Mouse (Mus musculus) megakaryocyte-erythroid progenitor cell, adult 5-6 weeks (primary cell): ENCODE data around the gene Smim12. TPM values are rescaled to one million over a fixed set of nuclear protein-coding genes. Genes with fewer than 3 reads are reported as not detected.

Experiments
- ATAC-seq: replicated peaks from 2 replicates; pipeline ENCODE4 v1.8.0; 2016; ENCODE audit warnings: mild to moderate bottlenecking, inconsistent platforms; ENCODE audit not compliant: severe bottlenecking, poor library complexity, low FRiP score, low TSS enrichment
- total RNA-seq, 2 experiments: library from RNA; stranded (forward) in 1 of 2; stranded (reverse) in 1 of 2; fragments of 200-1000, 215-1000 nt in 1 of 2; fragments of >200 nt in 1 of 2; fragmentation: Nextera tagmentation in 1 of 2; gene quantifications; 2 replicates each; pipeline ENCODE4 v1.2.3; 2014 to 2017

Smim12 gene
- total RNA-seq (2014; fragmentation: Nextera tagmentation), result 22.7 and 25.5 TPM in 2 replicates
- 28.9 and 29.2 TPM in 2 replicates for total RNA-seq (2017)

GRCm38 (mm10) chr4:127243552-127243951, at the start of gene Smim12:
Smim12 (plus strand) TSS chr4:127243784.
- peak; percentile 98 for ATAC-seq

DNA sequence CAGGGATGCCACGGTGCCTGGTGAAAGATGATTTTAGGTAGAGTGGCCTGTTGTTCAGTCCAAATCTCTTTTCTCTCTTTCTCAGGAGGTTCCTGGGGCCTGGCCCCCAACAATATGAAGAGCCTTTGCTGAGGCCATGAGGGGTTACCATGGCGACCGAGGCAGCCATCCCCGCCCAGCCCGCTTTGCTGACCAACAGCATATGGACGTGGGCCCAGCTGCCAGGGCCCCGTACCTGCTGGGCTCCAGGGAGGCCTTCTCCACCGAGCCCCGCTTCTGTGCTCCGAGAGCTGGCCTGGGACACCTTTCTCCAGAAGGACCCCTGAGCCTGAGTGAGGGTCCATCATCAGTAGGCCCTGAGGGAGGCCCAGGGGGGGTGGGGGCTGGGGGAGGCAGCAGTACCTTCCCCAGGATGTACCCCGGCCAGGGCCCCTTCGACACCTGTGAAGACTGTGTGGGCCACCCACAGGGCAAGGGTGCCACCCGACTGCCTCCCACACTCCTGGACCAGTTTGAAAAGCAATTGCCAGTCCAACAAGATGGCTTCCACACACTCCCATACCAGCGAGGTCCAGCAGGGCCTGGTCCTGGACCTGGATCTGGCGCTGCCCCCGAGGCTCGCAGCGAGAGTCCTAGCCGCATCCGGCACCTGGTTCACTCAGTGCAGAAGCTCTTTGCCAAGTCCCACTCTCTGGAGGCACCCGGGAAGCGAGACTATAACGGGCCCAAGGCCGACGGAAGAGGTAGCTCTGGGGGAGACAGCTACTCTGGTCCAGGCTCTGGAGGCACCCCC, 48.9 kb upstream of the Smim12 start:
- ATAC-seq, result no peak

DNA sequence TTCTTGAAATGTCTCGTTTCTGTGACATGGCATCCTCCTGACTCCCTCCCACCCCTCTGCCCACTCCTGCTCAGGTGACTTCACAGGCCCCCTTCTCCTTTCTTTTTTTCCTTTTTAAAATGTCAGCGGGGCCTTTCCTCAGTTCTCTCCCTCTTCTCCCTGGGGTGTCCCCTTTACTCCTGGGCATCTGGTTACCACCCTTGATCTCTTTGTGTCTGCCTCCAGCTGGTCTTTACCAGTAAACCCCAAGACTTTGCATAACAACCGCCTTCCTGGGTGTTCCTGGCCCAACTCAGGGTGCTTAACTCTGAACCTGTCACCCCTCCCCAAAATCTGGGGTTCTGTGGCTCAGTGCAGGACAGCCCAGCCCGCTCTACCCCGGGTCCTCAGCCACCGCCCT, 45.0 kb upstream of the Smim12 start:
- no peak for ATAC-seq

GRCm38 (mm10) chr4:127199406-127199805, 44.2 kb upstream of the Smim12 start:
- ATAC-seq, result no peak

DNA sequence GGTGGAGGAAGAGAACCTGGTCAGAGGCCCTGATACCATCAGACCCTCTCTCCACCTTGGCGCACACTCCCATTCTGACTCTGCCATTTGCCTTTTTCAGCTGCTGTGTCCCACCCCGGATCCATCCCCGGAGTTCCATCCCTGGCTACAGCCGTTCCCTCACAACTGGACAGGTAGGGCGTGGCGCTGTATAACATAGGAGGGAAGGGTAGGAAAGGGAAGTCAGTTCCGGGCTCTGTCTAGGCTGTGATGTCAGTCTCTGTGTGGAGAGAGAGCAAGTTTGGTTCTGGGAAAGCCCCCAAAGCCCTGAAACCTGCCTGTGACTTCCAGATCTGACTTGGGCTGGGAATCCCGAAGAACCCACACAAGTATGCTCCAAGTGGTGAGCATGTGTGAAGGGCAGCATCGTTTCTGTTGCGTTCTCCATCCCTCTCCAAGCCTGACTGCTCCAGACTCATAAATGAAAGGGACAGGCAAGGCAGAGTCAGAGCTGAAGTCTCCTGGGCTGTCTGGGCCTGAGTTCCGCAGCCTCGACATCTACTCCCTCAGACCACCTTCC, 43.3 kb upstream of the Smim12 start:
- no peak for ATAC-seq

DNA sequence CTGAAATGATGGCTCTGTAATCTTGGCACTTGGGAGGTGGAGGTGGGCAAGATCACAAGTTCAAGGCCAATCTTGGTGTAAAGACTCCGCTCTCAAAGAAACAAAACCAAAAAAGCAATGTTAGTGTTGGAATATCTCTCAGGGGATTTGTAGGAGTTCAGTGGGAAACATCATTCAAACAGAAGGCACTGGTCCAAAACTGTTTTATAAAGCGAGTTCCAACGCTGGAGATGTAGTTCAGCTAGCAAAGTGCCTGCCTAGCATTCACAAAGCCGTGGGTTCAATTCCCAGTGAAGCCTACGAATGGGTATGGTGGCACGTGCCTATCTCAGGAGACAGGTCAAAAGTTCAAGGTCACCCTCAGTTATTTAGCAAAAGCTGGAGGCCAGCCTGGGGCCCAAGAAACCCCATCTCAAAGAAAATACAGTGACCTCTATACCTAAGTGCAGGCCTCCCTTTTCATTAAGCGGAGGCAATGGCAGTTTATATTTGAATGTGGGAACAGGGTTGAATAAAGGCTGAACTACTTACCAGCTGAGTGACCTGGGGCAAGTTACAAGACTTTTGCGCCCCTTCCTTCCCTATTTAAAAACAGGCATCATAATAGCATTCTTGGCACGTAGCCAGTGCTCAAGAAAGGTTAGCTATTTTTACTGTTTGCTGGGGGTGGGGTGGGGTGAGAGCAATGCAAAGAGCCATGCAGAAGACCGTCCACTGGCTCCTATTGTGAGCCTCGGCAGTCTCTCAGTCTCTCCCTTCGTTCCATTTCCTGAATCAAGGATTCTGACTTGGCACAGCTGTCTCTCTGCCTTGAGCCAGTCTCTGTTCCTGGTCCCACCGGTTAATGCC, 42.6 kb upstream of the Smim12 start:
- ATAC-seq, result no peak

DNA sequence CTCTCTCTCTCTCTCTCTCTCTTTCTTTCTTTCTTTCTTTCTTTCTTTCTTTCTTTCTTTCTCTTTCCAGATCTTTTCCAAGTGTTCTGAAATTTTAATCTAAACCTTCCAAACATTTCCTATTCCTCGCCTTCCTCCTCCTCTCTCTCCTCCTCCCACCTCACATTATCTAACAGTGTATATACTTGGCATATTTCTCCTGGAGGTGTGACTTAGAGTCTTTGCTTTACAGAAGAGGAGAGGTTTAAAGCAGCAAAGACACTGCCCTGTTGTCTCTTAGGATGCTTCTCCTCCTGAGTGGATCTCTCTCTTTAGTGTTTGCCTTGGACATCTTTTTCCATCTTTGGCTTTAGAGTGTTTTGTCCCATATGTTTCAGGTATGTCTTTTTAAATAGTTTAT, 40.5 kb upstream of the Smim12 start:
- ATAC-seq, result no peak

GRCm38 (mm10) chr4:127211318-127211717, 32.3 kb upstream of the Smim12 start:
- ATAC-seq, result no peak

DNA sequence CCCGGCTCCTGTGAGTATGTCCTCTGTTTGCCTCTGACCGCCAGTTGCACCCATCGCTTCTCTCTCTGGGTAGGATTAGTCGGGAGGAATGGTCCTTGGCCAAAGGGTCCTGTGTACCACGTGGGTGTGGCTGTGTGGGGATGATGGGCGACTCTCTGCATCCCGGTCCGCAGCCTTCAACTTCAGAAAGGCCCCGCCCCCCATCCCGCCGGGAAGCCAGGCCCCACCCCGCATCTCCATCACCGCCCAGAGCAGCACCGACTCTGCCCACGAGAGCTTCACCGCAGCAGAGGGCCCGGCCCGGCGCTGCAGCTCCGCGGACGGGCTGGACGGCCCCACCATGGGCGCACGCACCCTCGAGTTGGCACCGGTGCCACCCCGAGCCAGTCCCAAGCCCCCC, 29.1 kb upstream of the Smim12 start:
- ATAC-seq, result no peak

DNA sequence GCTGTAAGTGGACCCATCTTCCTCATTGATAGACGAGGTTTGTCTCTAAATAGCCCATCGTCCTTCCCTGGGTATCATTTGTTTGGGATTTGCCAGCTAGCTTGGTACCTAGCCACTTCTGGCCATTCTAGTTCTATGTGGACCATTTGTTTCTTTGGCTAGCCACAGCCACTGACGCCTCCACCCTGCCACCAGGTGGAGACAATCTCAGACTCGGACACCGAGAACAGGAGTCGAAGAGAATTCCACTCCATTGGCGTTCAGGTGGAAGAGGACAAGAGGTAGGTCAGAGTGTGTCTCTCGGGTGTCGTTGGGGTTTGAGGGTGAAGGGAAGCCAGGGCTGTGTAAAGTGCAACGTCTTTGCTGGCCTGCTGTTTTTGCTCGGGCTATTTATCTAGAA, 28.5 kb upstream of the Smim12 start:
- no peak for ATAC-seq

DNA sequence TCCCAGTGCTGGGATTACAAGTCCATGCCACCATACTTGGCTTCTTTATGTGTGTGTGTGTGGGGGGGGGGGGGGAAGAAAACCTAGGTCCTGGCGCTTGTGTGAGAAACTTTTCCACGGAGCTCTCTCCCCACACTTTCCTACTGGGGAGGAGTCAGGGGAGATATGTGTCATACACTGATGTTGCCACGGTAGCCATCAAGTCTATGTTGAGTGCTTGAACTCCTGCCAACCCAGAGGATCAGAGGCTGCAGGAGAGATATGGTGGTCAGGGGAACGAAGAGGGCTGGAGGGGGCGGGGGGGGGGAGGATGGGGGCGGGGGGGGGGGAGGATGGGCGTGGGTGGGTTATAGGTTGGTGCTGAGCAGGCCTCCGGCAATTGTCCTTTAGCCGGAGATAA, 27.8 kb upstream of the Smim12 start:
- ATAC-seq, result no peak

DNA sequence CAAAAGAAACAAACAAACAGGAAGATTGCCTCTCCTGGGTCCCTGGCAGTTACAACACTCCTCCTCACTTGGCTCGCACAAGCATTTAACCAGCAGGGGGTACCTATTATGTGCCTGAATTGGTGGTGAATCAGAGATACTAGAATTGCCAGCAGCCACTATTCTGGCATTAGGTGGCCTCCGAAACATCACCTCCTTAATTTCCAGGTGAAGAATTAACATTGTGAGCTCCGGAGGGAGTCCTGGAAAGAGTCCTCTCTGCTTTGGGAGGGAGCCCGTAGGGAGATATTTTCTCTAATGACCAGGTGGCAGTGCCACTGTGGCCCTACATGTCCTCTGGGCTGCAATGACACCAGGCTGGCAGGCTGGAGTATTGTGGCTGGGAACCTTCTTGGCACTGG, 27.3 kb upstream of the Smim12 start:
- ATAC-seq, result no peak

DNA sequence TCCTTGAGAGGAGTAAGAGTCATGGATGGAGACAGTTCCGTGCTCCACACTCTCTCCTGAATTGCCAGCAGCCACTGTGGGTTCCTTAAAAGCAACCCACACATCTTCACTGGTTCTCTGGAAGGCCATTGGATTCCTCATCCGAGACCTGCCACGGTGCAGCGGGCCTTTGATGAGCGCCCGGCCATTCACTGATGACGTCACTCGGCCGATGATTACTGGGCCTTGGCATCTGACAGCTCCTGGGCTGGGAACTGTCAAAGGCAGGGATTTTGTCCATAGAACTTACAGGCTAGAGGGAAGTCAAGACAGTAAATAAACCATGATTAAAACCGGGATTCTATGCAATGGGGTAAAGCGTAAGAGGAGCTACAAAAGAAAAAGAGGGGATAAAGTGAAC, 26.5 kb upstream of the Smim12 start:
- no peak for ATAC-seq

GRCm38 (mm10) chr4:127223291-127223690, 20.3 kb upstream of the Smim12 start:
- no peak for ATAC-seq

DNA sequence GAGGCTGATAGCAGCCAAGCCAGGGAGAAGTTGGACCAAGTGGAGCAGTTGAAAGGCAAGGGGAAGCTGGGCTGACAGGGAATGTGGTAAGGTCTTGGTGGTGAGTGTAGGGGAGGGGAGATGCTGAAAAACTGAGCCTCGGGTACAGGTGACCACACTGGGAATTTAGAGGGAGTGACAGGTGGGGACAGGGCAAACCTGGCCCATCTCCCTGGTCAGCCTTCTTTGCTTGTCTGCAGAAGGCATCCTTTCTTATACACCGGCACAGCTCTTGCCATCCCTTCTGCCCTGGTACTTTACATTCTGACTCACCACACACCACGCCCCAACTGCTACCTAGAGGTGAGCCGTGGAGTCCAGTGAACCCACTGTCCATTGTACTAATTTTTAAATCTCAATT, 19.8 kb upstream of the Smim12 start:
- ATAC-seq, result no peak

DNA sequence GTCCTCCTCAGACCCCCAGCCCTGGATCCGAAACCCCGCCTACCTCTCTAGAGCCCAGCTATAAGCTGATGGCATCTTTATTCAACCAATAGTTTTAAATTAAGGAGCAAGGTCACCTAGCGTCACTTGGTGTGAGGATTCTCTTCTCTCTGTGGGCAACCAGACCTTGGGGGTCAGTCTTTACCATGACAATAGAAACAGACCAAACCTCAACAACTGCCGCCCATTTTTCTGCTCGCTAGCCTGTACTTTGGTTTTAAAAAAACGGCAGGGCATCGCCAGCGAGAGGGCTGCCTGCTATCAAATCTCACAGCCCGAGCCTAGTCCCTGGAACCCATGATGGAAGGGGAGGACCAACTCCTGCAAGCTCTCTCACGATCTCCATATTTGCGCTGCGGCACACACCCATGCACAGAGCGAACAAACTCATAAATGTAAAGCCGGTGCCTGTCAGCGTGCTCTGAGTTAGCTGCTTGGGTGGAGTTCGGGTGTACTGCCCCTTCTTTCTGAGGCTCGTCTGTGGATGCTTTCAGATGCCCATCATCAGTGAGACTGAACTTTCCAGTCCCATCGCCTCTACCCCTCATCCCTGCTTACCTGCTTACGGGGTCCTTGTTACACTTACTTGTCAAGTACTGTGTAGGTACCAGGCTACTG, 19.0 kb upstream of the Smim12 start:
- no peak for ATAC-seq

GRCm38 (mm10) chr4:127226067-127226466, 17.5 kb upstream of the Smim12 start:
- ATAC-seq, result no peak

DNA sequence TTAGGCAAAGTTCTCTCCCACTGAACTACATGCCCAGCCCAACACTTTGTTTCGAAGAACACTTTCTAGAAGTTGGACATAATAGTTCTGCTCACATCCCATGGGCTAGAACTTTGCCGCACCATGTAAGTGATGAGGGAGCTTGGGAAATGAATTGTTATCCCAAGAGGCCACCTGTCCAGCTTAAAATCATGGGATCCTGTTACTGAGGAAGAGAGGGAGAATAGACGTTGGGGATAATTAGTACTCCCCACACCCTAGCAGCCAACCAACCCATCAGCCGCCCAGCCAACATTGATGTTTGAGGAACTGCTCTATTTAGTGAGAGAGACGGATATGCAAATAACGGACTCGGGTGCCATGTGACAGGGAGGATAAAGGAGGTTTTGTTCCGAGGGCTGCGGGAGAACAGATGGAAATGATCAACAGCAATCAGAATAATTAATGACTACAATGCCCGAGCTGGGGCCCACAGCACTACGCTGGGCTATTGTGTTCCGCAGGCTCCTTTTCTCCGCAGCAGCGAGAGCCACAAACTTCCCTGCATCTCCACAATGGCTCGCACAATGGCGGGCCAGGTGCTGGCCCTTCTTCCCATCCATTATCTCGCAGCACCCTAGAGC, 16.4 kb upstream of the Smim12 start:
- no peak for ATAC-seq

- no peak for ATAC-seq
These were observed 11.6 kb upstream of the Smim12 start for GRCm38 (mm10) chr4:127232028-127232427.

DNA sequence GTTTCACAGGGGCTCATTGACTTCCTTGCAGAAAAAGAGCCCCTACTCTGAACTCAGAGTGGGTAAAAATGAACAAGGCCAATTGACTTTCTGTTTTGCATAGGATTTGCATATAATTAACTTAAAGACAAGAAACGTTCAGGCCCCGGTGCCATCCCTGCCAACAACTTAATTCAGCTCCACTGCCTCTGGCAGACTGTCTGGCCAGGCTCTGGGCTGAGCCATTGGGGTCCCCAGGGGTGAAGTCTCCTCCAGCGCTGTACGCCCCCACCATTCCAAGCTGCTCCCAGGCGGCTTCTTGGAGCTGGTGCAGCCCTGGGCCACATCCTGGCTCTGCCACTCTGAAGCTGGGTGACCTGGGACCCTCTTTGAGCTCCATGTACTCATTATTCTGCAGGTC, 11.0 kb upstream of the Smim12 start:
- ATAC-seq, result no peak
